ENCODE assay signal across 12 mouse cellular contexts in genomic region chr9:32095511-32095910, GRCm38 (mm10).
"Had no signal": no experiment of that assay in that cellular context is flagged by ENCODE, and none has a peak within 500 bp of the region (broad histone marks: within the 10 kb centered on the region; RNA-seq: fewer than 3 reads in every experiment).

No protein-coding gene starts in this region.

- H3K36me3 ChIP-seq: limb, embryonic 15.5 days; liver, embryonic 13.5 days; lung, embryonic 15.5 days; midbrain, embryonic 12.5 days; neural tube, embryonic 13.5 days had no signal

- H3K9ac ChIP-seq: limb, embryonic 15.5 days; liver, embryonic 13.5 days; liver, postnatal 0 days; lung, embryonic 15.5 days; midbrain, embryonic 12.5 days; neural tube, embryonic 13.5 days had no signal

- H3K4me3 ChIP-seq: left cerebral cortex, adult 2 months; limb, embryonic 15.5 days; liver, embryonic 13.5 days; lung, embryonic 15.5 days; midbrain, embryonic 12.5 days; neural tube, embryonic 13.5 days had no signal

- H3K9me3 ChIP-seq: limb, embryonic 15.5 days; liver, embryonic 13.5 days; lung, embryonic 15.5 days; midbrain, embryonic 12.5 days; neural tube, embryonic 13.5 days had no signal

- H3K27me3 ChIP-seq: limb, embryonic 15.5 days; liver, embryonic 13.5 days; lung, embryonic 15.5 days; midbrain, embryonic 12.5 days; neural tube, embryonic 13.5 days had no signal

- DNase-seq: liver, embryonic 13.5 days; liver, postnatal 0 days; lung, postnatal 14 days; right cerebral cortex, postnatal 14 days; thymus, postnatal 4 days had no signal

- H3K27ac ChIP-seq: left cerebral cortex, adult 2 months; liver, embryonic 13.5 days; lung, embryonic 15.5 days; macrophage; midbrain, embryonic 12.5 days; neural tube, embryonic 13.5 days had no signal

- ATAC-seq: liver, postnatal 0 days; midbrain, embryonic 16.5 days had no signal

- H3K4me2 ChIP-seq: limb, embryonic 15.5 days; liver, embryonic 13.5 days; lung, embryonic 15.5 days; midbrain, embryonic 12.5 days; neural tube, embryonic 13.5 days had no signal
